ENCODE assay signal across 15 mouse cellular contexts in the genomic region with DNA sequence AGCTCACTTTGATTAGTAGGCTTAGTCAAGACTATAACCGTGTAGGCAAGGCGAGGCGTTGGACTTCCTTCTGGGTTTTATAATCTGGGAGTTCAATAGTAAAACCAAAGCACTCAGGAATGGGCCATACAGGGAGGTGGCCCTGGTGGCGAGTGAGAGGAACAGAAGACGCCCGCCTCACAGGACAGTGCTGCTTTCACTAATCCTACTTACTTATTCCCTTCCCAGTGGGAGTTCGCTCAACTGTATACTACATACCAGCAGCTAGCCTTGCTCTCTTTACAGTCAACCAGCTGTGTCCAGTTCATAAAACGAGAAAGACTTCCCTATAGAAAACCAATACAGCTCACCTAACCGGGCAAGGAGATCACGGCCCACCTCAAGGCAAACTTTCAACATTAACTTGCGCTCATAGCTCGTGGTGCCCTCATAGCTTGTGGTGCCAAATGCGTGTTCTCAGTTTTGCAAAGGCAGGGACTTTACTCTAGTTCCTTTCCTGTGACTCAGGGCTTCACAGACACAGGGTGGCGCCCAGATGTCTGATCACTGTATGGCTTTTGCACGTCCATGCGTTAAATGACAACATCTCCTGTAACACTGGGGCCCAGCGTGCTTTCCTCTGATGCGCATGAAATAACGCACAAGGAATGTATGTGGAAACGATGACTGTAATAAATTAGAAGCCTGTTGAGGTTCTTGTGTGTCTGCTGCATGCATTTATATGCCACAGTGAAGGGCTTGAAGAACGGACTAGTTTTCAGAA.
DNase-seq lines count a peak whose midpoint lies in the region; ATAC-seq and TF ChIP-seq lines count a peak whose summit lies in the region.
"Had no signal": no experiment of that assay in that cellular context is flagged by ENCODE, and none has a peak within 500 bp of the region (broad histone marks: within the 10 kb centered on the region; RNA-seq: fewer than 3 reads in every experiment).

No protein-coding gene starts in this region.

- H3K4me3 ChIP-seq in forebrain, embryonic 12.5 days (replicated peaks) = no peak overlapping the region
- H3K4me3 ChIP-seq in forebrain, postnatal 0 days (ENCODE audit: low read depth, low read length) = no peak overlapping the region
- no peak overlapping the region for H3K4me3 ChIP-seq in kidney, postnatal 0 days (replicated peaks; ENCODE audit: low read depth, low read length)
- H3K4me3 ChIP-seq: hindbrain, embryonic 15.5 days had no signal

- H3K27me3 ChIP-seq in forebrain, embryonic 12.5 days = no peaks in the 10 kb centered on the region
- H3K27me3 ChIP-seq in forebrain, postnatal 0 days (ENCODE audit: insufficient read depth, low read length) = no peaks in the 10 kb centered on the region
- H3K27me3 ChIP-seq in kidney, postnatal 0 days (ENCODE audit: insufficient read depth, low read length) = no peaks in the 10 kb centered on the region
- H3K27me3 ChIP-seq: hindbrain, embryonic 15.5 days had no signal

- H3K4me2 ChIP-seq in forebrain, embryonic 12.5 days = no peak overlapping the region
- no peak overlapping the region for H3K4me2 ChIP-seq in forebrain, postnatal 0 days (ENCODE audit: low read depth)
- H3K4me2 ChIP-seq in kidney, postnatal 0 days (ENCODE audit: low read length) = no peak overlapping the region
- H3K4me2 ChIP-seq: hindbrain, embryonic 15.5 days had no signal

- H3K4me1 ChIP-seq in forebrain, embryonic 12.5 days = peaks cover 27% of the 10 kb centered on the region
- H3K4me1 ChIP-seq in forebrain, postnatal 0 days (ENCODE audit: insufficient read depth) = no peaks in the 10 kb centered on the region
- no peaks in the 10 kb centered on the region for H3K4me1 ChIP-seq in kidney, postnatal 0 days (replicated peaks; ENCODE audit: insufficient read depth, low read length)

- no peak for TF ChIP-seq CTCF in forebrain, postnatal 0 days (IDR thresholded peaks at IDR 0.05; ENCODE audit: low read depth)
- TF ChIP-seq CTCF in kidney, postnatal 0 days (IDR thresholded peaks at IDR 0.05; ENCODE audit: low read depth) = no peak

- H3K9me3 ChIP-seq in forebrain, embryonic 12.5 days = no peaks in the 10 kb centered on the region; the same call in 1 of the 2 replicates
- H3K9me3 ChIP-seq in forebrain, postnatal 0 days (ENCODE audit: low read length) = no peaks in the 10 kb centered on the region
- H3K9me3 ChIP-seq in kidney, postnatal 0 days (replicated peaks; ENCODE audit: low read length) = no peaks in the 10 kb centered on the region
- H3K9me3 ChIP-seq: hindbrain, embryonic 15.5 days had no signal

- 69% methylated on average over 21 of the region's 21 CpGs for WGBS in forebrain, embryonic 12.5 days
- 74% methylated on average over 21 of the region's 21 CpGs for WGBS in forebrain, postnatal 0 days
- WGBS in kidney, postnatal 0 days = 60% methylated on average over 21 of the region's 21 CpGs

- no peak overlapping the region for H3K27ac ChIP-seq in forebrain, embryonic 12.5 days
- H3K27ac ChIP-seq in forebrain, postnatal 0 days (ENCODE audit: low read depth, low read length) = no peak overlapping the region
- H3K27ac ChIP-seq in kidney, postnatal 0 days = no peak overlapping the region
- H3K27ac ChIP-seq: hindbrain, embryonic 15.5 days; macrophage had no signal

- H3K36me3 ChIP-seq in forebrain, embryonic 12.5 days (replicated peaks) = peaks cover 9% of the 10 kb centered on the region
- H3K36me3 ChIP-seq in forebrain, postnatal 0 days (ENCODE audit: insufficient read depth) = no peaks in the 10 kb centered on the region
- H3K36me3 ChIP-seq in kidney, postnatal 0 days (ENCODE audit: insufficient read depth, low read length) = peaks cover 42% of the 10 kb centered on the region

- ATAC-seq in forebrain, embryonic 12.5 days (ENCODE audit: low FRiP score) = 0 out of 2 replicates have a peak, but pooled peaks have one; percentile 39
- no peak for ATAC-seq in forebrain, postnatal 0 days
- ATAC-seq in kidney, postnatal 0 days (replicated peaks; ENCODE audit: low FRiP score, low read depth) = peak; percentile 49; the same call in 1 of the 2 replicates
- ATAC-seq in frontal cortex, adult (ENCODE audit: low TSS enrichment) = no peak

- no peak for DNase-seq in forebrain, postnatal 0 days
- DNase-seq in kidney, postnatal 0 days (ENCODE audit: low spot score) = no peak
- DNase-seq in kidney, postnatal 4 days = no peak
- peak; percentile 47 for DNase-seq in R1 (ENCODE audit: low read depth, low spot score)
- peak; percentile 22 for DNase-seq in mesoderm, embryonic 11.5 days (ENCODE audit: low read depth, low spot score)
- no peak for DNase-seq in adrenal gland, postnatal 10 days
- DNase-seq: cerebellum, postnatal 14 days; heart, adult 18-20 months; kidney, postnatal 10 days; lung, adult 2 months; thymus, postnatal 4 days had no signal

- H3K9ac ChIP-seq in forebrain, embryonic 12.5 days = no peak overlapping the region
- H3K9ac ChIP-seq in forebrain, postnatal 0 days = no peak overlapping the region
- no peak overlapping the region; the same call in 1 of the 2 replicates for H3K9ac ChIP-seq in kidney, postnatal 0 days (ENCODE audit: low read depth, low read length)
- H3K9ac ChIP-seq: hindbrain, embryonic 15.5 days had no signal

Comparison
In these comparisons a context has a peak if more than half of its experiments do, and no peak if none do; other contexts are left out.
1. ATAC-seq: peak in forebrain, embryonic 12.5 days (single experiment) and kidney, postnatal 0 days (single experiment); none in forebrain, postnatal 0 days (single experiment) and frontal cortex, adult (single experiment).
2. DNase-seq: peak in R1 (single experiment) and mesoderm, embryonic 11.5 days (single experiment); none in forebrain, postnatal 0 days (single experiment), kidney, postnatal 0 days (single experiment), kidney, postnatal 4 days (0 of 2) and adrenal gland, postnatal 10 days (single experiment).